Mouse (Mus musculus) cerebellum, postnatal 4 days (tissue): ENCODE measurements around the gene Hspa8.
"Not testable (repeated sequence)": the region's sequence is repeated elsewhere in the genome, so short reads cannot be mapped to it uniquely, and the experiment has no call there.

ENCODE experiments used
- DNase-seq, 2 experiments: peaks; one replicate each; pipeline ENCODE4 v3.0.0; 2022; ENCODE audit warnings: low spot score in 2 of 2, mixed read lengths in 1 of 2

Gene Hspa8

DNA sequence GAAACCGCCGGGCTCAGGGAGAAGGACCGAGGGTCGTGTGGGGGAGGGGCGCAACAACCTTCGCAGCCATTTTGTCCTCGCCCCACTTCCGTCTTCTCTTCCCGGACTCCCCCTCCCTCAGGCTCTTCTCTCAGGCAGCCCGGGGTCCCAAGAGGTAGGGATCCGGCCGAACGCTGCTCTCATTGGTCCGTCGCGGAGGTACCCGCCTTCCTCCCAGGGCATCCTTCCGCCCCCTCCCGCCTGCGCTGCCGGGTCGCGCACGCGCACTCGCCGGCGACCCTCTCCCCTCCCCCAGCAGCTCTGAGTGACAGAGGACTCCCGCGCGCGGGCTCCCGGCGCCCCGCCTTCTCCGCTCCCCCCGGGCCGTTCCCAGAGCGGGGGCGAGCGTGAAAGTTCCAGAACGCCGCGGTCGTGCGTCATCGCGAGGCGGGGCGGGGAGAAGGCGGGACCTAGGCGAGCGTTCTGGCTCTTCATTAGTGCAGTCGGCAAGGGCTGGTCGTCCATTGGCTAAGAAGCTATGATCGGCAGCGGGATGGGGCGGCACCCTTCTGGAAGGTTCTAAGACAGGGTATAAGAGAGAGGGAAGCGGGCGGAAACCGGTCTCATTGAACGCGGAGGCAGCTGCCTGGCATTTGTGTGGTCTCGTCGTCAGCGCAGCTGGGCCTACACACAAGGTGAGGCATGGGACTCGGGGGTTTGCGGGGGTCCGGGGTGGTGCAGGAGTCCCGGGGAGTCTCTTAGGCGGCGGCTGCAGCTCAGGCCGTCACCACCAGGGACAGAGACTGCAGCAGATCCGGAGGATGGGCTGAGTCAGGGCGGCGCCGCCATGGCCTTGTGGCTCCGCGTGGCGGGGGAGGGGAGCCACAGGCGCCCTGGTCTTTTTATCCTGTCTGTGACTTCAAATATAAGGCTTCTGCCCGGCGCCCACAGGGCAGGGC lies at the start of gene Hspa8:
Gene Hspa8, plus strand, starts transcription at position 310 of the 938 bp plus-strand sequence.
- DNase-seq: peak; percentile 99 to 100

DNA sequence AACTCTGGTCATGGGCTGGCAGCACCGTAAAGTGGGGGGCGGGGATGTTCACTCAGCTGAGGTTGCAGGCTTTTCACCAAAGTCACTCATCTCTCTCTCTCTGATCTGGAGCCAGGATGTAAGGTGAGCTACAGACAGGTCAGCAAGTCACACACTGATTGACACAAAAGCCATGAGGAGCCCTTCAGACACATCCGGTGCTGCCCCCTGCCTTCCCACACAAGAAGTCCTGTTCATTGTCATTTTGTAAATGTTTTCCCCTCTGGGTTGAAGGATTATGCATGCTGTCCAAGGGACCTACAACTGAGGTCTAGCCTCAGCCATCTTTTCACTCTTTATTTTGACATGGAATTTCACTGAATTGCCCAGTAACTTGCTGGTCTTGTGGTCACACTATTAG lies 49.0 kb upstream of the Hspa8 start:
- DNase-seq: no peak

DNA sequence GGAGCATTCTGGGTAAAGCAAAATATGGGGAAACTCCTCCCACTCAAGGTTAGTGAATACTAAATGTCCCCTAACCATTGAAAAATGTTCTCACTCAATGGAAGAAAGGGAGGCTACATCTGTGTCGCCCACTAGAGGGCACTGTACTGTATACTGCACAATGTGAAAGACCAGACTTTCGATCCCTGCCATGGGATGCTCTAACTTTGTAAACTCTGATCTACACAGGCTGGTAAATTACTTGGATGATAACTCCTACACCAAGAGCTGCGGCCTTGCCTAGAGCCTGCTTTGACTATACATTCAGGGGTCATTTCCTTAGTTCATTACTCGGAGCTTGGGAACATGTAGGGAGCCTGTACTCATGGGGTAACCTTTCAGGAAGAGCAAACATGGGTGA lies 44.4 kb upstream of the Hspa8 start:
- peak; percentile 30 to 52 for DNase-seq

DNA sequence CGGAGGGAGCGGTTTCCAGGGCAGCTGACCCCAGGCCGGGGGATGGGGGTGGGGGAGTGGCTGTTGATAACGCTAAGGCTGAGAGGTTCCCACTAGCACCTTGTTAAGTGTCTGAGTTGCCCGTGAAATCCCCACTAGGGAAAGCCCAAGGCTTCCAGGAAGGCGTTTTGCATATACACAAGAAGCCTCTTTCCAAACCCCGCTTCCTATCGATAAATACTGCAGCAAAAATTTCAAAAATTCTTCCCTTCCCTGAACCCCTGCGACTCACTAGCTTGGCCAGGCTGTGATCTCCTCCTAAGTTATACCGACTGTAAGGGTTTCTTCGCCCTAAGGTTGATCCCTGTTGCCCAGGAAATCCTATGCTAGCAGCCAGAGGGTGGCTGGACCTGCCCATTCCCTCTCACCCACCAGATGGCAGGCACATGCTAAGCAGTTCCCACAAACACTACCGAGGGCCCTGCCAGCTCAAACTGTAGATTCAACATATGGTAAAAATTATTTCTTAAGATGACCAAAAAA lies 43.6 kb upstream of the Hspa8 start:
- peak in 1 of 2 experiments; percentile 52 for DNase-seq

DNA sequence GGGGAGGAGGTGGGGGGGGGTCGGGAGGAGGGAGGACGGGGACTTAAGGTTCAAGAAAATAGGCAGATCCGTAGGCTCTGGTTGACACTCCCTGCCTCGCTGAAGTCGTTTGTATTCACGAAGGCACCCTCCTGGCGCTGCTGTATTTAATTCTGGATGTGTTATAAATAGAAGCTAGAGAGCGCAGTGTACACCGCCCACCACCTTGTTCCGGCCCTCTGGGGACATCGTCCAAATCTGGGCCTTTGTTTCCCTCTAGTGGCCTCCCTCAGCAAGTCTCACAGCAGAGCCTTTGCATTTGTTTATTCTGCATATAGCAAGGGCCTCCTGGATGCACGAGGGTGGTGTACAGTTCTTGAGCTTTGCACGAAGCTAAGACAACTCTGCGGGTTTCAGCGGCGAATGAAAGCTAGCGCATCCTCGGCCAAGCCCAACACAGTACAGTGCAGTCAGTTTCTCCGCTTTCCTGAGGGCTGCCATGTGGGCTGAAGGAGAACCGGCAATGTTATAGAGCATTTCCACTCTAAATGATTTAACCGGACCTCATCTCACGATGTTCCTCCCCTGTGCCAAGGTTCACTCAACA lies 43.0 kb upstream of the Hspa8 start:
- DNase-seq: peak; percentile 60 to 73

DNA sequence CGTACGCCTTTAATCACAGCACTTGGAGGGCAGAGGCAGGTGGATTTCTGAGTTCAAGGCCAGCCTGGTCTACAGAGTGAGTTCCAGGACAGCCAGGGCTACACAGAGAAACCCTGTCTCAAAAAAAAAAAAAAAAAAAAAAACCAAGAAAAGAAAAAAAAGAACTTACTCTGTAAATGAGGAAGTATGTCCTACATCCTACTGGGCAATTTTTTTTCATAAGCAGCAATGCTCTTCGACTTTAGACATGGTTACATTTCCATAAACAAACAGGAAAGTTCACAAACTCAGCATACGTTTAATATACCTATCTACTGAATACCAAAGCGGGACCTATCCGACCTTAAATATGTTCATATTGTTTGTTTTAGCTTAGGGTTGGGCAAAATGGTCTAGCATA lies 38.4 kb upstream of the Hspa8 start:
- DNase-seq: no peak

DNA sequence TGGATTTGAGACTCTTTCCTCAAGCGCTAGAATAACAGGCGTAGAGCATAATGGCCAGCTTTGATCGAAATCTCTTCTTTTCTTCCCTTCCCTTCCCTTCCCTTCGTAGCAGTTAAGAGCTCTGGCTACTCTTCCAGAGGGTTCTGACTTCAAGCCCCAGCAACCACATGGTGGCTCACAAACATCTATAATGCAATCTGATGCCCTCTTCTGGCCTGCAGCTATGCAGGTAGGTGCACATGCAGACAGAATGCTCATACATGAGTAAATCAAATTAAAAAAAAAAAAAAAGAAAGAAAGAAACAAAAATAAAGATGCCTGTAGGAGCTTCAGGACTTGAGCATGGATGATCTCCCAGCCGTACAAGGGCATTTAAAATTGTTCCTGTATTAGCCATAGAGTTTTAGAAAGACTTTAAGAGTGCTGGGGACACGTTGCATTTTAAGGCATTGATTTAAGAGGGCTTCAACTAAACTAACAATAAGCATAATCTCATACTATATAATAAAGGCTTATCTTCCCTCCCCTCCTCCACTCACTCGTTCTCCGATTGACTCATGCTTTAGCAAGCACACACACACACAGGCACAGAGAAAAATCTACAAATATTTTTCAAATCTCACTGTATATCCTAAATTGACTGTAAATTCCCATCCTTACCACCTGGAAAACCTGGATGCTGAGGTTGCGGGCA lies 35.8 kb upstream of the Hspa8 start:
- DNase-seq: no peak

DNA sequence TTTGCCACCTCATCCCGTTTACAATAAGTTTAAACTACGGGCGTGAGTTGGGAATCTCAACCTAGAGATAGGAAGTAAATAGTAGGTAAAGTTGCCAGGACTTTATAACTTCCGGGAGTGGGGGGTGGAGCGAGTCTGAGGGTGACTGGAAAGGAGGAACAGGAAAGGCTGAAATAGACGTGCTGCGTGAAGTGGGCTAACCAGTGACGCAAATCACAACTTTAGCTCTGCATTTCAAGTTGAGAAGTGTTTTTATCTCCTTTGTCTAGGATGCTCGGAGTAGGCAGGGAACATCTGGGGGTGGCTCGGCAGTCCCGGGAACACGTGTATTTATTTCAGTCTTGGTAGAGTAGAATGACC lies 35.2 kb upstream of the Hspa8 start:
- DNase-seq: no peak

DNA sequence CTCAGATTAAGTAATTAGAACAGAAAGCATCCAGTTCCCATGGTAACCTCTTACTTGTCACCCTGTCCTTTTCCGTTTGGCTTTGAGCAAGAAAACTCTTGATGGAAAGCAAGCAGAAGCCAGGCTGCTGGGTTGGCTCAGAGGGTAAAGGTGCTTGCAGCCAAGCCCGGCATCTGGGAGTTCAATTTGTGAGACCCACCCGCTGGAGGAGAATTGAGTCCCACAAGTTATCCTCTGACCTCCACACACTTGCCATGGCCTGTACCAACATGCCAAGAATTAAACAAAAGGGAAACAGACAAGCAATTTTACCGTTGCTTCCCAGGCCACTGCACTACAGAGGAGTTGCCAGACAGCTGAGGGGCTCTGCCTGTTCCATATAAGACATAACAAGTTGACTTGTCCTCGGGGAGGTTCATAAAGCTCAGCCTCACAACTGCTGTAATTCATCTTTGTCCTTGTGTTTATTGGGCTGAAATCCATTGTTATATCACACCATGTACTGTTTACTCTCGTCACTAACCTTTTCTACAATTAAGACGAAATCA lies 34.7 kb upstream of the Hspa8 start:
- no peak for DNase-seq

DNA sequence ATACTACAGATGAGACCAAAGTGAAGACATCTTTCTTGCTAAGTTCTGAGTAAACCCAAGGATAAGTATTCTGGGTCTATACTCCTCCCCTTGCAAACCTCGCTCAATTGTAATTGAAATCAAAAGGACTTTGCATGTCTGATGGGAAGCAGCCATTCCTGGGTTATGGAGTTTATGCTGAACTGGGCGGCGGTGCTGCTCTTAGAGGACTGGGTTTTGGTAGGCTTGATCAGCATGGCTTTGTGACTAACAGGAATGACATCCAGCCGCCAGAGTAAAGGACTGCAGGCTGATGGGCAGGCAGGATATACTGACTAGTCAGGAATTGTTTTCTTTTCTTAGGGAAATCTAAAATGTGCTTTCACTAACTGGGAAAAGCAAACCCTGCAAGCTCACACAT lies 32.8 kb upstream of the Hspa8 start:
- DNase-seq: no peak

DNA sequence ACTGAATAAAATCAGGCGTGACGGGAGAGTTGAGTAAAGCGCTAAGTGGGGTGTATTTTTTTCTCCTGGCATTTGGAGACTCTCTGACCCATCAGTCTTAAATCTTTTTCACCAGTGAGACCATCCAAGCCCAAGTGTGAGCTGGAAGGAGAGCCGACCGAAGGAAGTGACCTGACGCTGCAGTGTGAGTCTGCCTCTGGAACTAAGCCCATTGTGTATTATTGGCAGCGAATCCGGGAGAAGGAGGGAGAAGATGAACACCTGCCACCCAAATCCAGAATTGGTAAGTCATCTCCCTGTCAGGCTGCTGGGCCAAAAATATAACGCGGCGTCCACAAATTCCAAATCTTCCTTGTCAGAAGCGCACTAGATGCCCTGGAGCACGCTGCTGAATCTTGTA lies 28.5 kb upstream of the Hspa8 start:
- DNase-seq: peak in 1 of 2 experiments; percentile 30

DNA sequence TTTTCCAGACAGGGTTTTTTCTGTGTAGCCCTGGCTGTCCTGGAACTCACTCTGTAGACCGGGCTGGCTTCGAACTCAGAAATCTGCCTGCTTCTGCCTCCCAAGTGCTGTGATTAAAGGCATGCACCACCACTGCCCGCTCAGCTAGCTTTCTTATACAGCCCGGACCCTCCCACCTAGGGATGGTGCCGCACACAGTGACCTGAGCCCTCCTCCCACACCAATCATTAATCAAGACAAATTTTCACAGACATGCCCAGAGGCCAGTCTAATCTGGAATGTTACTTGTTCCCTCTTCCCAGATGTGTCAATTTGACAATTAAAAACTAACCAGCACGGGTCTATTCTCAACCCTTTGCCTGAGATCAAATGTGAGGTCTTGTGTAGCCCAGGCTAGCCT lies 27.6 kb upstream of the Hspa8 start:
- not testable (repeated sequence) for DNase-seq

DNA sequence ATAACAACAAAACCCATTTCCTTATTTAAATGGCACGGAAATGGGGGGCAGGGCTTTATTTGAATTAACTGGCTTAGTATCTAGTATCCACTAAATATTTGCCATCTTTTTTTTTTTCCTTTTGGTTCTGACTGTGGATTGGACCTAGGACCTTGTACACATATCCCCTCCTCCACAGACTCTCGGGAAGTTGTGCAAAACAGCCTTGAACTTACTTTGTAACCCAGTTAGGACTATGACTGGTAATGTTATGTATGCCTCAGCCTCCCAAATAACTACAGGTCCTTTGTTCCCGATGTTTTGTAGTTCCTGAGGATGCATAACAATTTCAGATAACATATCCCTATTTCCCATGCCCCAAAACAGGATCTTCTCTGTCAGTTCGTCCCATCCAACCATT lies 26.9 kb upstream of the Hspa8 start:
- DNase-seq: no peak

DNA sequence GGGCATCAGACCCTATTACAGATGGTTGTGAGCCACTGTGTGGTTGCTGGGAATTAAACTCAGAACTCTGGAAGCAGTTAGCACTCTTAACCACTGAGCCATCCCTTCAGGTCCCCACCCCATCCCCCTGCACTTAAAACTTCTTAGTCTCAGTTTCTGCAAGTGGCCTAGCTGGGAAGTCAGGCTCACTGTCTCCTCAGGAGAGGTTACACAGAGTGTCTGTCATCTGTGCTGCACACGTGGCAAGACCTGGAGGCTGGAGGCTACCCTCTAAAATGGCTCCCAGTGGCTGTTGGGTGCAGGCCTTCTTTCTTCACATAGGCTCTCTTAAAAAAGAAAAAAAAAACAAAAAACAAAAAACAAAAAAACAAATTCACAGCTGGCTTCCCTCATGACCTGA lies 24.7 kb upstream of the Hspa8 start:
- no peak for DNase-seq

DNA sequence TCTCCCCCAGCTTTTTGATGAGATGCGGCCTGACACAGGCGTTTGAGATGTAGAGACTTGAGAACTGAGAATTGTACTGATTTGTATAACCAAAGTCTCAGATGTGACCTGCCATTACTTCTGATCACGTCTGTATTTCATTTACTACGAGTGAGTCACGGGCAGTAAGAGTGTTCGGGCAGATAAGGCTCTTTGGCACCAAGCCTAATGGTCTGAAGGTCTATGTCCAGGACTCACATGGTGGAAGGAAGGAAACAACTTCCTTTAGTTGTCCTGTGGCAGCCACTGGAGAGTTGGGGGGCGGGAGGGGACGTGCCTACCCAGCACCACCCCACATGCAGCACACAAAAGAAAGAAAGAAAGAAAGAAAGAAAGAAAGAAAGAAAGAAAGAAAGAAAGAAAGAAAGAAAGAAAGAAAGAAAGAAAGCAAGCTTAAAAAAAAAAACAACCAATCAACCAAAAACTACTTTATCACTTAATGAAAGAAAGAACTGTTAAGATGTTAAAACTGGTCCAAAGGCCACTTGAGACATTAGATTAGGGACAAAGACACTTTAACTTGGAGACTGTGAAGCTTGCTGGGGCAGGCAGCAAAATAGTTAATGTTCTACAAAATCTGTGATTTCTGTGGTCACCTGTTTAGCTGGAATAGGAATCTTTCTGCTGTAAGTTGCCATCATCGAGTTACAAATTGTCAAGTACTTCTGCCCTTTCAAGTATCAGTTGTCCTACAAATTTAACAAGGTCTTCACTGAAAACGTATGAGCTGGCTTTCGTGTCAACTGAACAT lies 24.1 kb upstream of the Hspa8 start:
- no peak for DNase-seq

DNA sequence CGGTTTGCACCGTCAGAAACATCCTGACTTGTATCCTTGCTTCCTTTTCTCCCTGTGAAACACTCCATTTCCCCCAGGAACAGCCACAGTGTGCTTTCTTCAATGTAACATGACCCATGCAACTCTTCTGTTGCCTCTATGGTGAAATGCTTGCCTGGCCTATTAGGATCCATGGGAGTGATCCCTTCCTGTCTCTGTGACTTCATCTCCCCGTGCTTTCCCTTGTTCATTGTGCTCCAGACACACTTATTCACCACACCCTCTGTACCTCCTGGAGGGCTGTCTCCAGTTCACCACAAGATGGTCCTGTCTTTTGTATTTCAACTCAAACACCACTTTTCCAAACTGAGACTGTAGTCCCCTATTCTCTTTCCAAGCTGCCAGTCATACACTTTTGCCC lies 20.7 kb upstream of the Hspa8 start:
- DNase-seq: no peak

DNA sequence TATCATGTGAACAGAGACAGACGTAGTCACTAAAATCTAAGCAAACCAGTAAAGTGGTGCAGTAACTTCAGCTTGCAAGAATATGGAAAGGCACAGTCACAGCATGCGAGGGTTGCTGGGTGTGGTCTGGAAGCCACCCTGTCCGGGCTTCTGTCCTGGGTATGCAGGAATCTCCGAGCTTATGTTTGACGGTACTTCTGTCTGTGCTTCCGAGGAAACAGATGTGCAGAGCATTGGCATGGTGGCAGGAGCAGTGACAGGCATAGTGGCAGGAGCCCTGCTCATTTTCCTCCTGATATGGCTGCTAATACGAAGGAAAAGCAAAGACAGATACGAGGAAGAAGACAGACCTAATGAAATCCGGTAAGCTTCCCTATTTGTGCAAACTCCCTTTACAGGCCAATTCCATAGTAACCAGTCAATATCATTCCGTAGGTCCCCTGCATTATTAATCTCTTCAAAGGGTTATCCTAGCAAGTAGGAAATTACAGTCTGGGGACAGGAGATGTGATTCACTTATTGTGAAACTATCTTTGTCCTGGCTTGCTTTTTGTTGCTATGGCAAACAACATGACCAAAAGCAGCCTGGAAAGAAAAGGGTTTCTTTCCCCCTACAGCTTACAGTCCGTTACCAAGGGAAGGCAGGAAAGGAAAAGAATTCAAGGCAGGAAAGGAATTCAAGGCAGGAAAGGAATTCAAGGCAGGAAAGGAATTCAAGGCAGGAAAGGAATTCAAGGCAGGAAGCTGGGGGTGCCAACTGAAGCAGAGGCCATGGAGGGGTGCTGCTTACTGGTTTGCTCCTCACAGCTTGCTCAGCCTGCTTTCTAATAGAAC lies 19.7 kb upstream of the Hspa8 start:
- no peak for DNase-seq

DNA sequence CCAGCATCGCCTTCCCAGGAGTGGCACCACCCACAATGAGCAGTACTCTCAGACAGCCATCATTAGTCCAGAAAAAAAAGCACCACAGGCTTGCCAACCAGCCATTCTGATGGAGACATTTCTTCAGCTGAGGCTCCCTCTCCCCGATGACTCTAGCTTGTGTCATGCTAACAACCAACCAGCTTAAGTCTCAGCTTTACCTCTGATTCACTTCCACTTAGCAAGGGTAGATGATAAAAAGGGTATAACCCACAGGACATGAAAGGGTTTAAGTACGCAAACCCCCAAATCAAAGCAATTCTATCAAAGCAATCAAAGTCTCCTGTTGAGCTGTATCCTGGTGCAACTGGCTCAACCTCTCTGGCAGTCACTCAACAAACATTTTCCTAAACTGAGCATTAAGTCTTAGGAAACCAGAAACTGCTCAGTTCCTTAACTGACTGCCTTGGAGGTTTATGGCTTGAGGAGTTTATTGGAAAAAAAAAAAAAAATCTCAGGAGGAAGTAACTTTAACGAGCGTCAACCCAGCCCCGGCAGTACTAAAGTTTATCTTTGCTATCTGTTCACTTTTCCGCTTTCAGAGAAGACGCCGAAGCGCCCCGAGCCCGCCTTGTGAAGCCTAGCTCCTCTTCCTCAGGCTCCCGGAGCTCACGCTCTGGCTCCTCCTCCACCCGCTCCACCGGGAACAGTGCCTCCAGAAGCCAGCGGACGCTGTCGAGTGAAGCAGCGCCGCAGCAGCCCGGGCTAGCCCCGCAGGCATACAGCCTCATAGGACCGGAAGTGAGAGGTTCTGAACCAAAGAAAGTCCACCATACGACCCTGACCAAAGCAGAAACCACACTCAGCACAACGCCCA lies 18.8 kb upstream of the Hspa8 start:
- no peak for DNase-seq

DNA sequence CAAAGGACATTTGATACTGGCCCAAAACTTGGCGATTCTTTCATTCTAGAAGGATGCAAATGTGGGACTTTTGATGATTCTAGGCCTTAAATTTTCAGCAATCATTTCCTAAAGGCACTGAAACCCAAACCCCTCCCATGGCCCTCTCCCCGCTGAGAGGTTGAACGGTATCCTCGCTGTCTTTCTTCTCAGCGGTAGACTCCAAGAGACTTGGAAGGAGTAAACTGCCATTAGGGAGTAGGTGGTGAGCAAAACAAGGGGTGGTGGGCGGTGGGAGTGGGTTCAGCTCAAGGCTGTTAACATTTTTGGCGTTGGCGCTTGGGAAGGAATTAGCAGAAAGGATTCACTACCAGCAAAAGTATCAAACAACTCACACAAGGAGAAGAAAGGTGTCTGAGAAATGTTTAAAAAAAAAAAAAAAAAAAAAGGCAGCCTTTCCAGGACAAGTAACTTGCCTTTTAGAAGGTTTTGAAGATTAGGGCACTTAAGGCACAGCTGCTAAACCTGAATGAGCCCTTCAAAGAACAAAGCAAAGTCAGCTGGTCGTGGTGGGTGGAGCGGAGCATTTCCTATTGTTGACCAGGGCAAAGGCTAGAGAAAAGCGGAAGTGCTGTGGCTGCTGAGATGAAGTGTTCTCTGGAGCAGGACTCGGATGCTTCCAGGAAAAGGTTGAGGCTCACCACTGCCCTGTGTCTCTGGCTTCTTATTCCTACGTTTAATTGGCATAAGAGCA lies 17.0 kb upstream of the Hspa8 start:
- DNase-seq: no peak
